Mouse (Mus musculus): Measurements from ENCODE around the gene Gpr152. TPM values are rescaled to one million over a fixed set of nuclear protein-coding genes. Genes with fewer than 3 reads are reported as not detected.

Gpr152 gene
- polyA plus RNA-seq, 1 experiment from 2014 or later, result not detected

DNA sequence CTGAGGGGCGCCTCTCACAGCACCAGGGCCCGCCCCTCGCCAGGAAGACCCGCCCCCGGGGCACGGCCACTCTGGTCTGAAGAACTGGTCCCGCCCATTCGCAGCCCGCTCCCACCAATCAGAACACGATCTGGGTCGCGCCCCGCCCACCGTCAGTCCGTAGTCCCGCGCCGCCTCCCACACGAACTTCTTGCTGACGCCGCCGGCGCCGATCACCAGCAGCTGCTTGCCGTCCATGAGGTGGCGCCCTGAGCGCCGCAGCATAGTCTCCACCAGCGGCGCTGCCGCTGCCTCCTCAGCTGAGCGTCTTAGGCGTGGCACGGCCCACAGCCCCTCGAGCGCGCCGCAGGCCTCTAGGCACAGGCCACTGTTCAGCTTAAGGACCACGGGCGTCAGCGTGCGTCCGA is 29.8 kb downstream of the Gpr152 start:
- Histone ChIP-seq H3K9me3 (replicated peaks) (no peaks in the 10 kb centered on the region), H3K27me3 (replicated peaks) (no peaks in the 10 kb centered on the region), H3K36me3 (no peaks in the 10 kb centered on the region), H3K9ac (replicated peaks) (peak overlapping the region; percentile 76), H3K4me2 (peak overlapping the region; percentile 89), H3K4me1 (peaks cover 13% of the 10 kb centered on the region), H3K27ac (replicated peaks) (peak overlapping the region; percentile 93), H3K4me3 (replicated peaks) (peak overlapping the region; percentile 47)
- WGBS, result under 1% methylated on average over 43 of the region's 43 CpGs
- peak; percentile 95 for ATAC-seq (ENCODE audit: low FRiP score)

DNA sequence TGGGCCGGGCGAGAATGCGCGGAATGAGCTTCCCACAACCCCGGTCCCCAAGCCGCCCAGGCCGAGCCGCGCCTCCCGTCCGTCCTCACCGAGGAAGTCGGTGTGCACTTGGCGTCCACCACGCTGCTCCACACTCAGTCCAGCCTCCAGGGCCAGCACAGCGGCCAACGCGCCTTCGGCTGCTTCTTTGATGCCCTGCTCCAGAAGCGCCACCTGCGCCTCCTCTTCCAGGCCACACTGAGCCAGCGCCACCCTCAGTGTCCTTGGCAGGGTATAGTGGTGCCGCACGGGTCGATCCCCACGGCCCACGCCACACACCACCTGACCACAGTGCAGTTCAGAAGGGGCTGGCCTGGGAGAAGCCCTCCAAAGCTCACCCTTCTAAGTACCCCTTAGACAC is 30.2 kb downstream of the Gpr152 start:
- peak; percentile 53 for ATAC-seq (ENCODE audit: low FRiP score)
- H3K9me3 ChIP-seq (replicated peaks), result no peaks in the 10 kb centered on the region
- 7% methylated on average over 26 of the region's 27 CpGs for WGBS
- H3K4me1 ChIP-seq, result peaks cover 13% of the 10 kb centered on the region
- peak overlapping the region; percentile 47 for H3K4me3 ChIP-seq (replicated peaks)
- H3K27me3 ChIP-seq (replicated peaks), result no peaks in the 10 kb centered on the region
- no peaks in the 10 kb centered on the region for H3K36me3 ChIP-seq
- H3K9ac ChIP-seq (replicated peaks), result peak overlapping the region; percentile 76
- H3K4me2 ChIP-seq, result peak overlapping the region; percentile 89
- H3K27ac ChIP-seq (replicated peaks), result peak overlapping the region; percentile 93

- H3K4me1 ChIP-seq, result peaks cover 22% of the 10 kb centered on the region
- H3K27me3 ChIP-seq (replicated peaks), result no peaks in the 10 kb centered on the region
- H3K9ac ChIP-seq (replicated peaks), result no peak overlapping the region
- no peak overlapping the region for H3K4me2 ChIP-seq
- 91% methylated on average over 10 of the region's 10 CpGs for WGBS
- no peak for ATAC-seq (ENCODE audit: low FRiP score)
- H3K4me3 ChIP-seq (replicated peaks), result no peak overlapping the region
- no peak overlapping the region for H3K27ac ChIP-seq (replicated peaks)
- no peaks in the 10 kb centered on the region for H3K36me3 ChIP-seq
- no peaks in the 10 kb centered on the region for H3K9me3 ChIP-seq (replicated peaks)
Observed at GRCm38 (mm10) chr19:4170723-4171392, 31.3 kb downstream of the Gpr152 start.

- H3K4me1 ChIP-seq, result peaks cover 25% of the 10 kb centered on the region
- H3K4me2 ChIP-seq, result no peak overlapping the region
- H3K36me3 ChIP-seq, result no peaks in the 10 kb centered on the region
- H3K9me3 ChIP-seq (replicated peaks), result no peaks in the 10 kb centered on the region
- no peak overlapping the region for H3K9ac ChIP-seq (replicated peaks)
- no peak for ATAC-seq (ENCODE audit: low FRiP score)
- no peak overlapping the region for H3K4me3 ChIP-seq (replicated peaks)
- H3K27ac ChIP-seq (replicated peaks), result no peak overlapping the region
- WGBS, result 65% methylated on average over 13 of the region's 13 CpGs
- H3K27me3 ChIP-seq (replicated peaks), result no peaks in the 10 kb centered on the region
Observed at GRCm38 (mm10) chr19:4171393-4172290, 32.1 kb downstream of the Gpr152 start.

GRCm38 (mm10) chr19:4172925-4173324 is 33.3 kb downstream of the Gpr152 start:
- H3K9ac ChIP-seq (replicated peaks), result no peak overlapping the region
- H3K27me3 ChIP-seq (replicated peaks), result no peaks in the 10 kb centered on the region
- WGBS, result 53% methylated on average over 11 of the region's 11 CpGs

DNA sequence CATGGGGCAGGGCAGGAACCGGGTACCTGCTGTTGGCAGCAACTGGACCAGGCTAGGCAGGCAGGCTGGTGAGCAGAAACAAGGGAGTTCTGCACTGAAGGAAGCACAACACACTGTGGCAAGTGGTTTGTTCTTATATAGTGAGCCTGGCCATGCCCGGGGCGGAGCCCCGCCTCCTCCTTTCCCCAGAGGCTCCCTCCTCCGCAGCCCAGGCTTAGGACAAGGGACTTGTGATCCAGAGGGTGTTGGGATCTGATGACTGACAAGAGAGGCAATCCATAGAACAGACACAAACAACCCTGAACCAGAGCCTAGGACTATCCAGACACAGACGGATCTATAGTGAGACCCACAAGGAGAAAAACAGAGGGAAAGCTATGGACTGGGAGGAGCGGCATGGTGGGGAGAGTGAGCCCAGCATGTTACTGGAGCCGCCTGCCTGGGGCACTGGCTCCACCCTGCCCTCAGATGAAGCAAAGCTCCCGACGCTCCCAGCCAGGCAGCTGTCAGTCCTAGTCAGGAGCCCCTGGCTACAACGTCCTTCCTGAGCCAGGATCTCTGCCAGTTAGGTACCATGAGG is 35.9 kb downstream of the Gpr152 start, which contains the start of gene Carns1:
Carns1 (minus strand) TSS at position 112 of the 580 bp plus-strand sequence.
- 6% methylated on average over 11 of the region's 11 CpGs for WGBS
- ATAC-seq (ENCODE audit: low FRiP score), result no peak
- Histone ChIP-seq H3K4me2 (peak within 1 kb of the TSS; percentile 37), H3K4me3 (replicated peaks) (no peak within 1 kb of the TSS), H3K36me3 (no peaks in the 10 kb centered on the region), H3K27ac (replicated peaks) (no peak within 1 kb of the TSS), H3K9me3 (replicated peaks) (no peaks in the 10 kb centered on the region), H3K9ac (replicated peaks) (no peak within 1 kb of the TSS), H3K4me1 (peaks cover 15% of the 10 kb centered on the region), H3K27me3 (replicated peaks) (no peaks in the 10 kb centered on the region)

More at GRCm38 (mm10) chr19:4172925-4173324, 33.3 kb downstream of the Gpr152 start:
- H3K27ac ChIP-seq (replicated peaks), result no peak overlapping the region
- H3K9me3 ChIP-seq (replicated peaks), result no peaks in the 10 kb centered on the region
- peaks cover 25% of the 10 kb centered on the region for H3K4me1 ChIP-seq
- ATAC-seq (ENCODE audit: low FRiP score), result no peak
- H3K4me2 ChIP-seq, result no peak overlapping the region
- no peak overlapping the region for H3K4me3 ChIP-seq (replicated peaks)
- no peaks in the 10 kb centered on the region for H3K36me3 ChIP-seq

DNA sequence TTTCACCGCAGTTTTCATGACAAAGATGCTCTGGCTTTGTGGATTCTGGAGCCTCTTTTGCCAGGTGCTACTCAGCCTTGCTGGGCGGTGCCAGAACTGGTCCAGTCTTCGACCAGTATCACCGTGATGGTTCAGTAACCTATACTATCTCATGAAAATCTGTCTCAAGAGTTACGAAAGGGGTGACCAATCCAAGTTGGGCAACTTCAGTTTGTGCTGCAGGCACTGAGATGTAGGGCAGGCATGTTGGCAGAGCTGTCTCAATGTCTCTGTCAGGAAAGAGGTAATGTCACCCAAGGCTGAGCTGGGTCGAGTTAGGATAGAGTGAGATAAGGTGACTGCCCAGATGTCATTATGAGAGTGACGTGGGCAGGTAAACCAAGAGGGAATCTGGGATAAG is 40.8 kb downstream of the Gpr152 start:
- Histone ChIP-seq H3K4me3 (replicated peaks) (no peak overlapping the region), H3K27ac (replicated peaks) (no peak overlapping the region), H3K4me2 (no peak overlapping the region), H3K9me3 (replicated peaks) (no peaks in the 10 kb centered on the region), H3K36me3 (no peaks in the 10 kb centered on the region), H3K9ac (replicated peaks) (no peak overlapping the region), H3K4me1 (peaks cover 18% of the 10 kb centered on the region), H3K27me3 (replicated peaks) (no peaks in the 10 kb centered on the region)
- no peak for ATAC-seq (ENCODE audit: low FRiP score)
- WGBS, result 90% methylated on average over 7 of the region's 7 CpGs

GRCm38 (mm10) chr19:4181892-4182291 is 42.3 kb downstream of the Gpr152 start:
- no peak for ATAC-seq (ENCODE audit: low FRiP score)
- Histone ChIP-seq H3K27me3 (replicated peaks) (no peaks in the 10 kb centered on the region), H3K27ac (replicated peaks) (no peak overlapping the region), H3K9me3 (replicated peaks) (no peaks in the 10 kb centered on the region), H3K4me2 (no peak overlapping the region), H3K4me1 (peaks cover 15% of the 10 kb centered on the region; the same call in 1 of the 2 replicates), H3K4me3 (replicated peaks) (no peak overlapping the region), H3K9ac (replicated peaks) (no peak overlapping the region), H3K36me3 (no peaks in the 10 kb centered on the region)
- WGBS, result 41% methylated on average over 3 of the region's 3 CpGs

DNA sequence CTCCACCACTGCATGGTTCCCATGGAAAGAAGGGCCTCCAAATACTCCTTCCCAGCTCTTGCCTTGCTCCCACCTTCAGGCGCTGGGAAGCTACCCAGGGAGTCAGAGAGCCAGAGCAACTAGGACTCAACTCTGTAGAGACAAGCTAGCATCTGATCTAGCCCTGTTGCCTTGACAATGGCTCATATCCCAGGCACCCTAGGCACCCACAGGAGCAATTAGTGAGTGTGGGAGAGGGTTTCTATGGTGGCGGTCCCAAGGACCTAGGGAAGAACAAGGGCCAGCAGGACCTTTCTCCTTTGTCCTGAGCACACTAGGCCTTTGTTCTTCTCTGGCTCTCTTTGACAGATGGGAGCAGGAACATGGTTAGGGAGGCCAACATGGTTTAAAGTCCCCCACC is 44.1 kb downstream of the Gpr152 start:
- no peak for ATAC-seq (ENCODE audit: low FRiP score)
- Histone ChIP-seq H3K27ac (replicated peaks) (no peak overlapping the region), H3K9me3 (replicated peaks) (no peaks in the 10 kb centered on the region), H3K4me2 (no peak overlapping the region), H3K4me1 (peaks cover 15% of the 10 kb centered on the region; the same call in 1 of the 2 replicates), H3K36me3 (no peaks in the 10 kb centered on the region), H3K27me3 (replicated peaks) (no peaks in the 10 kb centered on the region), H3K9ac (replicated peaks) (no peak overlapping the region), H3K4me3 (replicated peaks) (no peak overlapping the region)
- 69% methylated on average over 2 of the region's 2 CpGs for WGBS

DNA sequence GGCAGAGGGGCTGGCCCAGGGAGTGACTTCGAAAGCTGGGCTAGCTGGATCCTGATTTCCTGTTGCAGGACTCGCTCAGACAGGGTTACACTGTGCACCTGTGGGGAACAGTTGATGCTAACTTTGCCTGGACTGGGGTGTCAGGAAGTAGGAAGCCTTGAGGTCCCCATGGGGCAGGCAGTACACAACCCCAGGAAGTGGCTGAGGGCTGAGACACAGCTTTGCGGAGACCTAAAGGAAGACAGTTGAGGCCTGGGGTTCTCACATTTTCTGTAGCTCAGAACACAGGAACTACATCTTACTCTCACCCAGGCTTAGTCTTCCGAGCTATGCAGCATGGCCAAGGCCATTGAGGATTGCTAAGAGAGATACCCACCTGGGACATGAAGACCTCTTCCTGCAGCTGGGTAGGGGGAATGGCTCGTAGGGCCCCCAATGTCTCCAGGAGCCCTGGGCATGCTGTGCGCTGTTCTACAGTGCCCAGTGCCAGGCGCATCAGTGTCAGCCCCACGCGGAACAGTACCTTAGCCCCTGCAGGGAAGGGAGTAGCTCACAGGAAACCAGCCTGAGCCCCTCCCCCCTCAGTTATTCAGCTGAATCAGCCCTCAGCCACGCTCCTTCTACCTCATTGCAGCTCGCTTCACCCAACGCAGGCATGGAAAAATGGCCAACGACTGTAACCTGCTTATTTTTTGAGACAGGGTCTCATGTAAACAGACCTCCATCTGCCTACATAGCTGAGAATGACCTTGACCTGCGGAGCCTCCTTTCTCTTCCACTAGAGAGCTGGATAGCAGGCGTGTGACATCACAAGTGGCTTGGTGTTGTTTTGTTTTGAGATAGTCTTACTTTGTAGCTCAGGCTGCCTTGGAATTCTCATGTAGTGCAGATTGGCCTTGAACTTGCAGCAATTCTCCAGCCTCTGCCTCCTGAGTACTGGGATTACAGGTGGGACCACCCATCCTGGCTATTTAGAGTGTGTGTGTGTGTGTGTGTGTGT is 45.7 kb downstream of the Gpr152 start:
- H3K27me3 ChIP-seq (replicated peaks), result no peaks in the 10 kb centered on the region
- H3K9me3 ChIP-seq (replicated peaks), result no peaks in the 10 kb centered on the region
- ATAC-seq (ENCODE audit: low FRiP score), result no peak
- H3K4me3 ChIP-seq (replicated peaks), result no peak overlapping the region
- H3K27ac ChIP-seq (replicated peaks), result no peak overlapping the region
- H3K4me2 ChIP-seq, result no peak overlapping the region
- 63% methylated on average over 15 of the region's 15 CpGs for WGBS
- H3K36me3 ChIP-seq, result no peaks in the 10 kb centered on the region
- H3K4me1 ChIP-seq, result peaks cover 15% of the 10 kb centered on the region; the same call in 1 of the 2 replicates
- no peak overlapping the region for H3K9ac ChIP-seq (replicated peaks)

GRCm38 (mm10) chr19:4187303-4187702 is 47.7 kb downstream of the Gpr152 start:
- 72% methylated on average over 3 of the region's 3 CpGs for WGBS
- no peak for ATAC-seq (ENCODE audit: low FRiP score)
- H3K4me2 ChIP-seq, result no peak overlapping the region
- no peak overlapping the region for H3K4me3 ChIP-seq (replicated peaks)
- H3K9me3 ChIP-seq (replicated peaks), result no peaks in the 10 kb centered on the region
- H3K36me3 ChIP-seq, result no peaks in the 10 kb centered on the region
- no peaks in the 10 kb centered on the region for H3K27me3 ChIP-seq (replicated peaks)
- peaks cover 17% of the 10 kb centered on the region for H3K4me1 ChIP-seq
- no peak overlapping the region for H3K27ac ChIP-seq (replicated peaks)
- H3K9ac ChIP-seq (replicated peaks), result no peak overlapping the region
